Mouse (Mus musculus) lung, postnatal 0 days (tissue): ENCODE data around the gene Trpv2. TPM values are rescaled to one million over a fixed set of nuclear protein-coding genes. Genes with fewer than 3 reads are reported as not detected.

Experiments
- ATAC-seq: fragments of 200-750 bp; cut with Nextera tagmentation; 2 replicates; pipeline ENCODE4 v1.8.0; 2017; ENCODE audit warnings: moderate library complexity
- DNase-seq: peaks from one replicate; pipeline ENCODE4 v3.0.0-alpha.2; 2016; ENCODE audit warnings: low spot score
- H3K27ac ChIP-seq: fragments of 300-500 bp; sonication (generic); 2 replicates; pipeline ENCODE4 v1.5.1; 2014; ENCODE audit warnings: antibody characterized with exemption, mild to moderate bottlenecking, low read length, mixed read lengths
- H3K27me3 ChIP-seq: fragments of 300-500 bp; sonication (generic); replicated peaks from 2 replicates; pipeline ENCODE4 v1.6.1; 2014; ENCODE audit warnings: low read length, mixed read lengths; ENCODE audit not compliant: insufficient read depth
- H3K36me3 ChIP-seq: fragments of 300-500 bp; sonication (generic); 2 replicates; pipeline ENCODE4 v1.6.1; 2014; ENCODE audit warnings: low read length, mixed read lengths; ENCODE audit not compliant: insufficient read depth
- H3K4me1 ChIP-seq: fragments of 300-500 bp; sonication (generic); 2 replicates; pipeline ENCODE4 v1.6.1; 2014; ENCODE audit warnings: antibody characterized with exemption, low read depth, low read length, mixed read lengths; ENCODE audit not compliant: insufficient read depth
- H3K4me2 ChIP-seq: fragments of 300-500 bp; sonication (generic); replicated peaks from 2 replicates; pipeline ENCODE4 v1.6.1; 2014; ENCODE audit warnings: low read depth, mild to moderate bottlenecking, low read length, moderate library complexity, mixed read lengths
- H3K4me3 ChIP-seq: fragments of 300-500 bp; sonication (generic); 2 replicates; pipeline ENCODE4 v1.5.1; 2014; ENCODE audit warnings: low read depth, low read length
- H3K9ac ChIP-seq: fragments of 300-500 bp; sonication (generic); replicated peaks from 2 replicates; pipeline ENCODE4 v1.6.1; 2014; ENCODE audit warnings: low read depth, mild to moderate bottlenecking
- H3K9me3 ChIP-seq: fragments of 300-500 bp; sonication (generic); 2 replicates; pipeline ENCODE4 v1.6.1; 2016; ENCODE audit warnings: low read length, mixed read lengths
- CTCF ChIP-seq: IDR thresholded peaks from 2 replicates; pipeline ENCODE4 v1.5.1; 2016; ENCODE audit warnings: antibody characterized with exemption, mild to moderate bottlenecking
- EP300 ChIP-seq: IDR thresholded peaks from 2 replicates; pipeline ENCODE4 v1.6.1; 2016; ENCODE audit warnings: antibody characterized with exemption, mild to moderate bottlenecking, control low read depth
- WGBS: fragments of 180-500 bp; shearing (Covaris S2); extraction: QIAGEN DNeasy Blood & Tissue Kit; methylation state at CpG from one replicate; pipeline ENCODE4 v1.1.7; 2014; 5-methylcytosine and 5-hydroxymethylcytosine counted together
- polyA plus RNA-seq: library from polyadenylated mRNA; unstranded; fragments of >200 nt; fragmentation: Nextera tagmentation; extraction: Ambion mirVana; gene quantifications from 2 replicates; pipeline ENCODE4 v1.2.1, GENCODE M21; 2015

Trpv2 gene
- polyA plus RNA-seq, 1 experiment from 2014 or later, result 6.1 TPM

GRCm38 (mm10) chr11:62591904-62592575, 17.8 kb downstream of the Trpv2 start:
- H3K27ac ChIP-seq, result no peak overlapping the region
- H3K27me3 ChIP-seq, result no peaks in the 10 kb centered on the region
- no peaks in the 10 kb centered on the region for H3K36me3 ChIP-seq
- DNase-seq (peak; percentile 15), ATAC-seq (peak; percentile 75)
- no peak overlapping the region for H3K4me3 ChIP-seq
- no peaks in the 10 kb centered on the region for H3K9me3 ChIP-seq
- H3K9ac ChIP-seq, result no peak overlapping the region
- H3K4me1 ChIP-seq, result no peaks in the 10 kb centered on the region
- H3K4me2 ChIP-seq, result no peak overlapping the region
- TF ChIP-seq EP300, result no peak
- WGBS, result 47% methylated on average over 8 of the region's 8 CpGs

- TF ChIP-seq EP300, result no peak
- no peak for TF ChIP-seq CTCF
- Histone ChIP-seq H3K27me3 (no peaks in the 10 kb centered on the region), H3K4me3 (no peak overlapping the region), H3K9ac (no peak overlapping the region), H3K27ac (no peak overlapping the region), H3K4me1 (no peaks in the 10 kb centered on the region; the same call in 1 of the 2 replicates), H3K4me2 (no peak overlapping the region), H3K36me3 (no peaks in the 10 kb centered on the region), H3K9me3 (no peaks in the 10 kb centered on the region)
- ATAC-seq (no peak), DNase-seq (peak; percentile 24)
- WGBS, result 41% methylated on average over 4 of the region's 4 CpGs
Measured at GRCm38 (mm10) chr11:62598571-62598970, 24.3 kb downstream of the Trpv2 start.

GRCm38 (mm10) chr11:62601732-62602618, 27.7 kb downstream of the Trpv2 start:
- no peak for DNase-seq
- Histone ChIP-seq H3K4me2 (peak overlapping the region; percentile 74), H3K36me3 (peaks cover 12% of the 10 kb centered on the region), H3K9me3 (no peaks in the 10 kb centered on the region), H3K27me3 (no peaks in the 10 kb centered on the region), H3K4me3 (peak overlapping the region; percentile 78), H3K4me1 (no peaks in the 10 kb centered on the region; the same call in 1 of the 2 replicates), H3K9ac (peak overlapping the region; percentile 82), H3K27ac (0 out of 2 replicates have a peak overlapping the region, but pooled peaks have one; percentile 90)
- ATAC-seq, result no peak
- WGBS, result 10% methylated on average over 17 of the region's 17 CpGs
- no peak for TF ChIP-seq CTCF
- no peak for TF ChIP-seq EP300

- Histone ChIP-seq H3K36me3 (peaks cover 12% of the 10 kb centered on the region), H3K4me2 (peak overlapping the region; percentile 74), H3K27ac (peak overlapping the region; percentile 90), H3K4me1 (no peaks in the 10 kb centered on the region; the same call in 1 of the 2 replicates), H3K4me3 (peak overlapping the region; percentile 78), H3K9ac (peak overlapping the region; percentile 82), H3K27me3 (no peaks in the 10 kb centered on the region), H3K9me3 (no peaks in the 10 kb centered on the region)
- ATAC-seq, result peak; percentile 97
- under 1% methylated on average over 58 of the region's 58 CpGs for WGBS
- DNase-seq, result peak; percentile 98
- TF ChIP-seq CTCF (peak; percentile 57), EP300 (no peak)
Measured at GRCm38 (mm10) chr11:62602619-62603311, 28.5 kb downstream of the Trpv2 start.

GRCm38 (mm10) chr11:62603312-62604056, 29.2 kb downstream of the Trpv2 start:
- no peaks in the 10 kb centered on the region for H3K9me3 ChIP-seq
- WGBS, result under 1% methylated on average over 13 of the region's 13 CpGs
- H3K27me3 ChIP-seq, result no peaks in the 10 kb centered on the region
- peaks cover 12% of the 10 kb centered on the region for H3K36me3 ChIP-seq
- H3K4me2 ChIP-seq, result peak overlapping the region; percentile 74
- no peaks in the 10 kb centered on the region; the same call in 1 of the 2 replicates for H3K4me1 ChIP-seq
- H3K27ac ChIP-seq, result peak overlapping the region; percentile 90
- peak overlapping the region; percentile 78 for H3K4me3 ChIP-seq
- peak overlapping the region; percentile 82 for H3K9ac ChIP-seq
- DNase-seq (peak; percentile 58), ATAC-seq (peak; percentile 2; the same call in 1 of the 2 replicates)
- TF ChIP-seq EP300 (no peak), CTCF (peak; percentile 46)
